Mouse (Mus musculus) forelimb bud, embryonic 11.5 days (tissue): ENCODE measurements at regions not wholly inside any gene's neighbourhood (a gene's known extent, or its start where the extent isn't known, plus 50 kb on each side); places are given as distances from the start of the nearest gene placed in this dataset.
A peak's percentile ranks its signal among the peaks of the same experiment; 100 is the strongest.

Experiments
- DNase-seq: peaks from one replicate; pipeline ENCODE4 v3.0.0-alpha.2; 2012; ENCODE audit warnings: low read depth, low spot score

DNA sequence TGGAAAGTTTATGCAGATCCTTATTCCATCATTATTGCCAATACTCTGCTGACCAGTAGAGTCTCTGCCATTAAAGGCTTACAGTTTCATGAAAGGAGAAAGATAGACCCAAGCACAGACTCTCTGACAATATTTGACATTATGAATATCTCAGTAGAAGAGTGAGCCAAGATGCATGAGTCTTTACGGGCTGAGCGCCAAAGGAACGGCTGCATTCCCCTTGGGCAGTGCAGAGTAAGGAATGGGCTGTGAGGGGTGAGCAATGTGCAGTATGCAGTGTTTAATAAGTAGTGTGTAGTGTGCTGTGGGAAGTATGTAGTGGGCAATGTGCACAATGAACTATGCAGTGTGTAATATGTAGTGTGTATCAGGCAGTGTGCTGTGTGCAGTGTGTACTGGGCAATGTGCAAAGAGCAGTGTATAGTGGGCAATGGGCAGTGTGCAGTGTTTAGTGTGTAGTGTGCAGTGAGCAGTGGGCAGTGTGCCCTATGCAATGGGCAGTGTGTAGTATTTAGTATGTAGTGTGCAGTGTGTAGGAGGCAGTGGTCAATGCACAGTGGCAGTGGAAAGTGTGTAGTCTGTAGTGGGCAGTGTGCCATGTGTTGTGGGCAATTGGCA lies 671.8 kb downstream of the 5730522E02Rik start:
- DNase-seq = no peak

GRCm38 (mm10) chr11:25536069-25536468 lies 674.5 kb downstream of the 5730522E02Rik start:
- no peak for DNase-seq

- DNase-seq = peak; percentile 35
Observed at GRCm38 (mm10) chr11:25533081-25533480, 677.5 kb downstream of the 5730522E02Rik start.

- DNase-seq = no peak
Observed at GRCm38 (mm10) chr11:25531668-25532398, 678.7 kb downstream of the 5730522E02Rik start.

- DNase-seq = no peak
Observed at GRCm38 (mm10) chr11:25528056-25528455, 682.5 kb downstream of the 5730522E02Rik start.

GRCm38 (mm10) chr11:25518903-25519302 lies 691.7 kb downstream of the 5730522E02Rik start:
- DNase-seq = no peak

GRCm38 (mm10) chr11:25518131-25518530 lies 692.4 kb downstream of the 5730522E02Rik start:
- DNase-seq = no peak

- DNase-seq = no peak
Observed at GRCm38 (mm10) chr11:25505500-25505899, 705.1 kb downstream of the 5730522E02Rik start.

GRCm38 (mm10) chr11:25473682-25474365 lies 736.7 kb downstream of the 5730522E02Rik start:
- no peak for DNase-seq

DNA sequence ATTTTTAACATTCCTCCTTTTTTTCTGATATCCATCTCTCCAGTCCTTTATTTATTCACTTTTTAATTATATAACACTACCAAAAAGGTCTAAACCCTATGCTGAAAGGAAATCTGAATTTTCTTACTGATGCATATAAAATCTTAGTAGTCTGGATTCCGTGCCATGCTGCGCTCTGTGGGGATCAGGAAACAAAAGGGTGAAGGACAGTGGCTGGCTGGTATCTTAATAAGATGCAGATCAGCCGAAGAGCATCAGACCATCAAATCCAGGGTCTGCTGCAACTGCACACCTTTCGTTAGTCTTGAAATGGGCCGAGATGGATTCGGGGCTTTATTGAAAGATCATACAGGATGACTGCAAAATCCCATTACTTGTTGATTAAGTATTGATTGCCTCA lies 740.7 kb downstream of the 5730522E02Rik start:
- DNase-seq = no peak

DNA sequence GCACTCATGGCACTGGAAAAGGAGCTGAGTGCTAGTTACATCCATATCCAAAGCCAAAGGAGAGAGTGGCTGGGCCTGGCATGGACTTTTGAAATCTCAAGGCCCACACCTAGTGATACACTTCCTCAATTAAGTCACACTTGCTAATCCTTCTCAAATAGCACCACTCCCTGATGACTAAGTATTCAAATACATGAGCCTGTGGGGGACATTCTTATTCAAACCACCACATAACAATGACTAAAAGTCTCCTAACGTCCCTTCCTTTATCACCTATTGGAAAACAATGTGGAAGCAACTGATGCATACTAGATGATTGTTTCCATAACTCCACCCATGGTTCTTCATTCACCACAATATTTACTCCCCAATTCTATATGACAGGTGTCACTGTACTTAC lies 773.4 kb downstream of the 5730522E02Rik start:
- no peak for DNase-seq

DNA sequence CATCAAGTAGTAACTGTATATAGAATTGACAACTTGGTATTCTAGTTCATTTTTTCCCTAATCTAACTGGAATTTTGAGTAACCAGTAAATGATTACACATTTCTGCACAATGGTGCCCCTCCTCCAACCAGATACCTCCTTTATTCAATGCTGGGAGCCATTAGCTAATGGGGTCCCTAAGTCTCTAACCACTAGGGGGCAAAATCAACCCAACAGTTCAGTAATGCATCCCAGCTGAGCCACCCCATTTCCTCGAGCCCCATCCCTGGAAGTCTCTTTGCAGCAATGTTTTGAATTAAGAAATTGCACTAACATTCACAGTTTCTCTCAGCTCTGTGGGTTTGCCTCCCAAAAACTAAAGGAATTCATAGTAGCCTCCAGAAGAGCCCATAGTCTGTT lies 774.9 kb downstream of the 5730522E02Rik start:
- DNase-seq = peak; percentile 9

- no peak for DNase-seq
Observed at GRCm38 (mm10) chr11:25423186-25423585, 787.4 kb downstream of the 5730522E02Rik start.

- DNase-seq = no peak
Observed at GRCm38 (mm10) chr11:25421486-25421885, 789.1 kb downstream of the 5730522E02Rik start.

DNA sequence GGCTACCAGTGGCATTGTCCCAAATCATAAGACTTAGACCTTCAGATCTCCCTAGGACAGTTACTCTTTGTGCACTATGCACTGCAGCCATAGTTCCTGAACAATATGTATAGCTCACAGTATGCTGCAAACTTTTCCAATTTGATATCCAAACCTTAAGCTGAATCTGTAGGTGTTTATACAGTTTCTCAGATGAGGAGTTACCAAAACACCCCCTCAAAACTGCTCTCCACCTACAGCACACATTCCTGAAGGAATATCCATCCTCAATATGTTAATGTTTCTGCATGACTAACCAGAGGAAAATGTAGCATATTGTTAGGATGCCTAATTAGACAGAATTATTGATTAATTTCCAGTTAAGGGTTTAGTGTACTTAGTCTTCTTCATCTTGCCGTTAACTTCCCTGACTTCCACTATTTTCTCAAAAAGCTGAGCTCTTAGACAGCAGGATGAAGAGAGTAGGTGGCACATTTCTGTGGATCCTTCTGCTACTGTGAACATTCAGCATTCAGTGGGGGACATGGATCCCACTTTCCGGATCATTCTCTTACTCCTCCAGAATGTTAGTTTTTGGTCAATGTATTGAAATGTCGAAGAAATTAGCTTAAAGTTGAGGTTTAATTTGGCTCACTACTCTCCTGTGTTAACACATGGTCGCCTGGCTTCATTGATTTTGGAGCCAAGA lies 800.0 kb downstream of the 5730522E02Rik start:
- DNase-seq = no peak

DNA sequence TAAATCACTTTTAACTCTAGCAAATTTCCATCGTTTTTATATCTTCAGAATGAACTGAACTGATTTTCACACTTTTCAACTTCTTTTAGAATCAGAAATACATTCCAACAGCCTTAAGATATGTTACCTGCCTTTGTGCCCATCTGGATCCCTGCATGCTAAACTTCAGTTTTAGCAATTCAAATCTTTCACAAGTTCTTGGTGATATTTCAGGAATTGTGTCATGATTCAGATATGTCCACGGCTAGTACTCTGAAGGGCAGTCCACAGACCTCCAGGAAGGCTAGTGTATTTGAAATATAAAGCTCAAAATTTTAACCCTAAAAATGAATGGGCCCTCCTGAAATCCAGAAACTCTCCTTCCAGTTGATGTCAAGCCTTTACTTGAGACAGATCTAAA lies 818.9 kb downstream of the 5730522E02Rik start:
- DNase-seq = no peak

- DNase-seq = no peak
Observed at GRCm38 (mm10) chr11:25367111-25367510, 843.5 kb downstream of the 5730522E02Rik start.

DNA sequence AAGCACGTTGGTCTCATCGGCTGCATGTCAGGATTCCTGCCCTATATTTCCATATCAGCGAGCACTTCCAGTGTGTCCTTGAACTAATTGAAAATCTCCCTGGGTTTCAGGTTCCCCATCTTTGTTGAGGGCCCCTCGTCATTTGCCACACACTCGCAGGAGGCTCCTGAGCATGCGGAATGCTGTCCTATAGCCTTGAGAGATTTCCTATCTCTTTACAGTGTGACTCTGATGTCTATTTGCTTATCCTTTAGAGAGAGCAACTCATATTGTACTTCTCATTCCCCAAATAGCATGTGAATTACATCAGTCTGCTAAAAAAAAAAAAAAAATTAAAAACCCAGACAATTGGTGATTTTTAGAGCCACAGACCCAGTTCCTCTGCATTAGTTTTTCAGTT lies 845.1 kb downstream of the 5730522E02Rik start:
- no peak for DNase-seq

DNA sequence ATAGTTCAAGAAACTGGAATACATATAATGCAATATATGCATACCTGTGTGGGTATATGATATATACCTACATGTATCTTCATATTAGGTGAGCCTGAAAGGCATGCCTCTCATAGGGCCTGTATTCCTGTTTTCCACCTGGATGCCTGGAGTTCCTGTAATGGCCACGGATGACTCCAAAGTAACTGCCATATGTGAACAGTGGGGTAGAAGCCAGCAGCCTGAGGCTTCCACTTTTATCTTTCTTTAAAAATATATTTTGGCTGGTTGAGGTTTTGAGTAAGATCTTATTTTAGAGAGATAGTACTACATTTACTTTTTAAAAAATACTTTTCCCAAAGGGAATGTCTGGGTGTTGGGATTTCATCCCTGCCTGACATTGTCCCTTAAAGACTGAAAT lies 850.8 kb downstream of the 5730522E02Rik start:
- no peak for DNase-seq

DNA sequence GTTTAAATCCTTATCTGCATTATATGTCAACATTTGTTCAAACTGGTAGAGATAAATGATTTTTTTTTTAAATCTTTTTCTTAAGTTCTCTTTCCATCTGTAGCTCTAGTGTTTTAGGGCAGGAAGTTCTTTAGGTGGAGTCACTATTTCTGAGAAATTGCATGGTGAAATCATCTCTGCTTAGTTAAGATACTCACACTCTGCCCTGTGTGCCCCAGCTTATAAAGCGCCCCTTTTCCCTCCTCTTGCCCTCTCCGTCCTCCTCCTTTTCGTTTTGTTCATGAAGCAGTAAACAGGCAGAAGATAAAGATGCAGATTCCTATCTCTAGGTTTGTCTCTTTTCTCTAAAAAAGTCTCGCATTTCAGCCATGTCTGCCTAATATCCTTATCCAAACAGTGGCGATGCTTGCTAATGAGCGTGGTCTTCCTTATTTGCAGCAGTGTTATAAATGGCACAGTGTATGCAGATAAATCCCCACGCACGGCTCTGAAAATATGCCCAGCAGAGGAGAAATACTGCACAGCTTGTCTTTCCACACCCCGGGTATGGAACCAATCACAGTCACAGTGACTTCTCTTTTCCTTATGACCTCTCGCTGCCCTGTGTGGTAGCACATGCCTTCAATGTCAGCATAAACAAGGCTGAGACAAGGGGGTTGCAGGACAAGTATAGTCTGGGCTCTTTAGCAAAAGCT lies 852.7 kb downstream of the 5730522E02Rik start:
- peak; percentile 13 for DNase-seq
